Mouse (Mus musculus): ENCODE results near the gene Rasgrp3. TPM values are rescaled to one million over a fixed set of nuclear protein-coding genes. Genes with fewer than 3 reads are reported as not detected.

The Rasgrp3 gene
- polyA plus RNA-seq, 1 experiment from 2014 or later: 5.4 TPM

GRCm38 (mm10) chr17:75464331-75464982 lies 28.8 kb downstream of the Rasgrp3 start:
- H3K36me3 ChIP-seq (replicated peaks): no peaks in the 10 kb centered on the region
- 28% methylated on average over 9 of the region's 9 CpGs for WGBS
- no peaks in the 10 kb centered on the region for H3K4me1 ChIP-seq
- H3K27ac ChIP-seq: no peak overlapping the region
- no peak overlapping the region for H3K4me3 ChIP-seq
- ATAC-seq (replicated peaks): no peak
- no peaks in the 10 kb centered on the region for H3K9me3 ChIP-seq
- H3K4me2 ChIP-seq: 0 out of 2 replicates have a peak overlapping the region, but pooled peaks have one; percentile 14
- no peak overlapping the region for H3K9ac ChIP-seq
- H3K27me3 ChIP-seq (replicated peaks): no peaks in the 10 kb centered on the region

GRCm38 (mm10) chr17:75464983-75465634 lies 29.4 kb downstream of the Rasgrp3 start:
- Histone ChIP-seq H3K4me2 (0 out of 2 replicates have a peak overlapping the region, but pooled peaks have one; percentile 14), H3K27ac (no peak overlapping the region), H3K9me3 (no peaks in the 10 kb centered on the region), H3K36me3 (replicated peaks) (no peaks in the 10 kb centered on the region), H3K27me3 (replicated peaks) (no peaks in the 10 kb centered on the region), H3K4me3 (no peak overlapping the region), H3K9ac (no peak overlapping the region), H3K4me1 (no peaks in the 10 kb centered on the region)
- WGBS: 22% methylated on average over 15 of the region's 15 CpGs
- 0 out of 2 replicates have a peak, but pooled peaks have one; percentile 58 for ATAC-seq (replicated peaks)

- no peak overlapping the region for H3K27ac ChIP-seq
- H3K4me1 ChIP-seq: no peaks in the 10 kb centered on the region
- 72% methylated on average over 14 of the region's 14 CpGs for WGBS
- H3K4me2 ChIP-seq: 0 out of 2 replicates have a peak overlapping the region, but pooled peaks have one; percentile 14
- H3K4me3 ChIP-seq: no peak overlapping the region
- ATAC-seq (replicated peaks): no peak
- H3K9ac ChIP-seq: no peak overlapping the region
- no peaks in the 10 kb centered on the region for H3K36me3 ChIP-seq (replicated peaks)
- no peaks in the 10 kb centered on the region for H3K27me3 ChIP-seq (replicated peaks)
- no peaks in the 10 kb centered on the region for H3K9me3 ChIP-seq
These were observed 29.9 kb downstream of the Rasgrp3 start for GRCm38 (mm10) chr17:75465635-75465997.

GRCm38 (mm10) chr17:75466948-75467347 lies 31.3 kb downstream of the Rasgrp3 start:
- Histone ChIP-seq H3K27me3 (replicated peaks) (no peaks in the 10 kb centered on the region), H3K9me3 (no peaks in the 10 kb centered on the region), H3K9ac (no peak overlapping the region), H3K27ac (no peak overlapping the region), H3K4me1 (no peaks in the 10 kb centered on the region), H3K4me3 (no peak overlapping the region), H3K4me2 (no peak overlapping the region), H3K36me3 (replicated peaks) (no peaks in the 10 kb centered on the region)
- WGBS: 95% methylated on average over 4 of the region's 4 CpGs
- ATAC-seq (replicated peaks): no peak

GRCm38 (mm10) chr17:75467526-75467925 lies 31.8 kb downstream of the Rasgrp3 start:
- H3K4me2 ChIP-seq: no peak overlapping the region

GRCm38 (mm10) chr17:75468479-75469114 lies 32.9 kb downstream of the Rasgrp3 start:
- no peaks in the 10 kb centered on the region for H3K27me3 ChIP-seq (replicated peaks)
- no peak overlapping the region for H3K9ac ChIP-seq
- ATAC-seq (replicated peaks): no peak
- H3K4me2 ChIP-seq: no peak overlapping the region
- H3K9me3 ChIP-seq: no peaks in the 10 kb centered on the region
- H3K36me3 ChIP-seq (replicated peaks): no peaks in the 10 kb centered on the region
- no peaks in the 10 kb centered on the region for H3K4me1 ChIP-seq
- no peak overlapping the region for H3K4me3 ChIP-seq
- WGBS: 94% methylated on average over 10 of the region's 10 CpGs
- H3K27ac ChIP-seq: no peak overlapping the region

More at GRCm38 (mm10) chr17:75467526-75467925, 31.8 kb downstream of the Rasgrp3 start:
- Histone ChIP-seq H3K4me1 (no peaks in the 10 kb centered on the region), H3K36me3 (replicated peaks) (no peaks in the 10 kb centered on the region), H3K4me3 (no peak overlapping the region), H3K9ac (no peak overlapping the region), H3K27ac (no peak overlapping the region), H3K27me3 (replicated peaks) (no peaks in the 10 kb centered on the region), H3K9me3 (no peaks in the 10 kb centered on the region)
- ATAC-seq (replicated peaks): no peak
- 83% methylated on average over 2 of the region's 2 CpGs for WGBS

GRCm38 (mm10) chr17:75470325-75470724 lies 34.6 kb downstream of the Rasgrp3 start:
- Histone ChIP-seq H3K27me3 (replicated peaks) (no peaks in the 10 kb centered on the region), H3K36me3 (replicated peaks) (no peaks in the 10 kb centered on the region), H3K9ac (no peak overlapping the region), H3K4me3 (no peak overlapping the region), H3K4me2 (no peak overlapping the region), H3K27ac (no peak overlapping the region), H3K4me1 (no peaks in the 10 kb centered on the region), H3K9me3 (no peaks in the 10 kb centered on the region)
- ATAC-seq (replicated peaks): no peak
- WGBS: 83% methylated on average over 6 of the region's 6 CpGs

GRCm38 (mm10) chr17:75470885-75471610 lies 35.4 kb downstream of the Rasgrp3 start:
- Histone ChIP-seq H3K27me3 (replicated peaks) (no peaks in the 10 kb centered on the region), H3K4me1 (no peaks in the 10 kb centered on the region), H3K4me3 (no peak overlapping the region), H3K9me3 (no peaks in the 10 kb centered on the region), H3K36me3 (replicated peaks) (no peaks in the 10 kb centered on the region), H3K27ac (no peak overlapping the region), H3K9ac (no peak overlapping the region), H3K4me2 (no peak overlapping the region)
- 93% methylated on average over 7 of the region's 7 CpGs for WGBS
- ATAC-seq (replicated peaks): no peak

GRCm38 (mm10) chr17:75471644-75472253 lies 36.1 kb downstream of the Rasgrp3 start:
- no peak overlapping the region for H3K9ac ChIP-seq
- H3K4me3 ChIP-seq: no peak overlapping the region
- H3K4me2 ChIP-seq: no peak overlapping the region
- ATAC-seq (replicated peaks): no peak
- H3K27ac ChIP-seq: no peak overlapping the region
- no peaks in the 10 kb centered on the region for H3K4me1 ChIP-seq
- H3K36me3 ChIP-seq (replicated peaks): no peaks in the 10 kb centered on the region
- no peaks in the 10 kb centered on the region for H3K27me3 ChIP-seq (replicated peaks)
- H3K9me3 ChIP-seq: no peaks in the 10 kb centered on the region
- 84% methylated on average over 6 of the region's 6 CpGs for WGBS

GRCm38 (mm10) chr17:75472379-75472778 lies 36.7 kb downstream of the Rasgrp3 start:
- no peak overlapping the region for H3K9ac ChIP-seq
- H3K27me3 ChIP-seq (replicated peaks): no peaks in the 10 kb centered on the region
- no peak overlapping the region for H3K4me3 ChIP-seq
- H3K27ac ChIP-seq: no peak overlapping the region
- H3K4me1 ChIP-seq: no peaks in the 10 kb centered on the region
- ATAC-seq (replicated peaks): no peak
- H3K9me3 ChIP-seq: no peaks in the 10 kb centered on the region
- H3K36me3 ChIP-seq (replicated peaks): no peaks in the 10 kb centered on the region
- 83% methylated on average over 2 of the region's 2 CpGs for WGBS
- no peak overlapping the region for H3K4me2 ChIP-seq

- Histone ChIP-seq H3K27me3 (replicated peaks) (no peaks in the 10 kb centered on the region), H3K4me1 (no peaks in the 10 kb centered on the region), H3K9me3 (no peaks in the 10 kb centered on the region), H3K4me2 (no peak overlapping the region), H3K9ac (no peak overlapping the region), H3K36me3 (replicated peaks) (no peaks in the 10 kb centered on the region), H3K4me3 (no peak overlapping the region), H3K27ac (no peak overlapping the region)
- 42% methylated on average over 1 of the region's 1 CpGs for WGBS
- no peak for ATAC-seq (replicated peaks)
These were observed 40.3 kb downstream of the Rasgrp3 start for GRCm38 (mm10) chr17:75475985-75476384.

Measured in midbrain, embryonic 15.5 days (tissue).